In the genomic region with DNA sequence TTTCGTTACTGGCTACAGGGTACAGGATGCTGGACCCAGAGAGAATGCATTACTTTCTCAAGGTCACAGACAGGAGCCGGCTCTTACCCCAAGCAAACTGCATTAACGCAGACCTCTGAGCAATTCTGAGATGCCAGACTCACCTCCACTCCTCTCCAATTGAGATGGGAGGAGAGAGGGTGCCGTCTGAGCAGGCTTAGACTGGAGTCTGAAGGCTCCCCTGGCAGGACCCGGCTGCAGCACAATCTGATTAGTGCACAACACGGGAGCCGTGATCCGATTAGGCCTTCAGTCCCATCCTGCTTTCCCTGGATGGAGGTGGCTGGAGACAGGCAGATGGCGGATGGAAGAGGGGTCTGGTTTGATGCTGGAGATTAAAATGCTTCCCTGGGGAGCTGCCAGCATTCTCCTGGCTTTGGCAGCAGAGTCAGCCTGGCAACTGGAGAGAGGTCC, we compare ENCODE assay signal across 8 mouse cellular contexts. TPM values are rescaled to one million over a fixed set of nuclear protein-coding genes. Genes with fewer than 3 reads are reported as not detected.
A peak's percentile ranks its signal among the peaks of the same experiment; 100 is the strongest.
DNase-seq lines count a peak whose midpoint lies in the region; ATAC-seq and TF ChIP-seq lines count a peak whose summit lies in the region.

No protein-coding gene starts in this region.

- H3K27me3 ChIP-seq in embryonic facial prominence, embryonic 13.5 days: no peaks in the 10 kb centered on the region
- no peaks in the 10 kb centered on the region for H3K27me3 ChIP-seq in midbrain, embryonic 10.5 days (ENCODE audit: low read depth, poor library complexity, severe bottlenecking)
- H3K27me3 ChIP-seq in stomach, embryonic 16.5 days (ENCODE audit: control insufficient read depth, insufficient read depth, low read length): no peaks in the 10 kb centered on the region

- H3K4me3 ChIP-seq in ES-E14 (ENCODE audit: insufficient read depth in 1 of 2, low read depth in 1 of 2, low read length in 2 of 2, poor library complexity in 1 of 2, severe bottlenecking in 1 of 2): peak overlapping the region; percentile 5 to 6; a peak in 1 of 4 replicates
- H3K4me3 ChIP-seq in embryonic facial prominence, embryonic 13.5 days: no peak overlapping the region
- peak overlapping the region; percentile 21; the same call in 1 of the 2 replicates for H3K4me3 ChIP-seq in midbrain, embryonic 10.5 days
- no peak overlapping the region for H3K4me3 ChIP-seq in stomach, embryonic 16.5 days (replicated peaks; ENCODE audit: low read length)

- H3K4me1 ChIP-seq in ES-E14 (ENCODE audit: control insufficient read depth in 2 of 2, insufficient read depth in 2 of 2, low read length in 2 of 2, poor library complexity in 1 of 2): peaks cover 3 to 13% of the 10 kb centered on the region in 2 experiments; a peak in 2 of 4 replicates
- H3K4me1 ChIP-seq in embryonic facial prominence, embryonic 13.5 days: peaks cover 16% of the 10 kb centered on the region
- H3K4me1 ChIP-seq in midbrain, embryonic 10.5 days: peaks cover 37% of the 10 kb centered on the region
- peaks cover 6% of the 10 kb centered on the region; the same call in 1 of the 2 replicates for H3K4me1 ChIP-seq in stomach, embryonic 16.5 days (ENCODE audit: control insufficient read depth, insufficient read depth, low read length)

- H3K9me3 ChIP-seq in ES-E14 (ENCODE audit: control insufficient read depth, insufficient read depth, low read depth, low read length): no peaks in the 10 kb centered on the region
- H3K9me3 ChIP-seq in embryonic facial prominence, embryonic 13.5 days: no peaks in the 10 kb centered on the region
- H3K9me3 ChIP-seq in midbrain, embryonic 10.5 days (replicated peaks): no peaks in the 10 kb centered on the region
- no peaks in the 10 kb centered on the region for H3K9me3 ChIP-seq in stomach, embryonic 16.5 days (replicated peaks; ENCODE audit: control insufficient read depth, low read length)

- no peak for ATAC-seq in embryonic facial prominence, embryonic 13.5 days (ENCODE audit: insufficient number of reproducible peaks, insufficient read depth, low FRiP score, low TSS enrichment, low read depth)
- ATAC-seq in stomach, embryonic 16.5 days (ENCODE audit: insufficient read depth, low FRiP score): peak; percentile 70

- in situ Hi-C loops in ES-E14 (cut with MboI; ENCODE audit: low sequenced_read_pairs in 2 of 2, unreplicated experiment in 2 of 2): no loop called here

- H3K36me3 ChIP-seq in ES-E14 (ENCODE audit: control insufficient read depth, insufficient read depth, low read length, poor library complexity, severe bottlenecking): no peaks in the 10 kb centered on the region
- H3K36me3 ChIP-seq in embryonic facial prominence, embryonic 13.5 days: no peaks in the 10 kb centered on the region
- H3K36me3 ChIP-seq in midbrain, embryonic 10.5 days: no peaks in the 10 kb centered on the region
- no peaks in the 10 kb centered on the region for H3K36me3 ChIP-seq in stomach, embryonic 16.5 days (ENCODE audit: control insufficient read depth, insufficient read depth, low read length)

- H3K4me2 ChIP-seq in embryonic facial prominence, embryonic 13.5 days: no peak overlapping the region
- no peak overlapping the region for H3K4me2 ChIP-seq in stomach, embryonic 16.5 days (ENCODE audit: low read depth, low read length)

- peak; percentile 12 for DNase-seq in ES-E14 (ENCODE audit: low read depth, low spot score)
- DNase-seq in adrenal gland, adult 18-20 months (ENCODE audit: low spot score in 2 of 2): peak; percentile 30 to 45
- DNase-seq in kidney, adult 9 months: peak; percentile 72
- peak; percentile 74 for DNase-seq in midbrain, embryonic 10.5 days (ENCODE audit: low spot score)
- DNase-seq in thymus, adult 18-20 months: no peak
- no peak for DNase-seq in thymus, postnatal 10 days (ENCODE audit: low spot score in 2 of 2)

- WGBS in embryonic facial prominence, embryonic 13.5 days: 18% methylated on average over 9 of the region's 9 CpGs
- 21% methylated on average over 9 of the region's 9 CpGs for WGBS in midbrain, embryonic 10.5 days
- WGBS in stomach, embryonic 16.5 days: 29% methylated on average over 9 of the region's 9 CpGs

- H3K27ac ChIP-seq in ES-E14 (ENCODE audit: insufficient read depth, low read depth, low read length, poor library complexity, severe bottlenecking): no peak overlapping the region
- peak overlapping the region; percentile 48; the same call in 1 of the 2 replicates for H3K27ac ChIP-seq in embryonic facial prominence, embryonic 13.5 days
- peak overlapping the region; percentile 87 for H3K27ac ChIP-seq in midbrain, embryonic 10.5 days (replicated peaks)
- peak overlapping the region; percentile 61 for H3K27ac ChIP-seq in stomach, embryonic 16.5 days (ENCODE audit: low read length)

- peak overlapping the region; percentile 39 for H3K9ac ChIP-seq in ES-E14 (ENCODE audit: insufficient read depth, low read depth, low read length, poor library complexity, severe bottlenecking)
- no peak overlapping the region; the same call in 1 of the 2 replicates for H3K9ac ChIP-seq in embryonic facial prominence, embryonic 13.5 days
- peak overlapping the region; percentile 16; the same call in 1 of the 2 replicates for H3K9ac ChIP-seq in stomach, embryonic 16.5 days (ENCODE audit: low read length)

TF ChIP-seq in ES-E14, 5 proteins besides CTCF, POLR2A, EP300 and RAD21:
- no peak for TF ChIP-seq ZC3H11A (IDR thresholded peaks at IDR 0.05; ENCODE audit: borderline replicate concordance, low read depth, low read length)
- TF ChIP-seq ZNF384 (IDR thresholded peaks at IDR 0.05; ENCODE audit: low read depth, low read length): no peak
- no peak for TF ChIP-seq CHD2 (IDR thresholded peaks at IDR 0.05; ENCODE audit: low read depth, low read length)
- TF ChIP-seq HCFC1 (IDR thresholded peaks at IDR 0.05; ENCODE audit: borderline replicate concordance, insufficient read depth, low read length): no peak
- TF ChIP-seq MAFK (IDR thresholded peaks at IDR 0.05; ENCODE audit: insufficient read depth, low read depth, low read length): no peak

RNA-seq across cellular contexts. Expression of gene Slc19a1, which starts 23.9 kb away (rescaled TPM):
- 32.4 and 47.5 TPM in 2 replicates for total RNA-seq in ES-E14 (2012; rRNA removed)
- 10 to 100 TPM; 17.6 to 26.6 TPM for total RNA-seq in adrenal gland, adult 18-20 months (2021)
- polyA plus RNA-seq in embryonic facial prominence, embryonic 13.5 days (2015; fragmentation: Nextera tagmentation; extraction: Ambion mirVana): 28.6 and 32.6 TPM in 2 replicates
- polyA plus RNA-seq in midbrain, embryonic 10.5 days (2016; fragmentation: Nextera tagmentation; extraction: Ambion mirVana): 37.2 and 37.9 TPM in 2 replicates
- polyA plus RNA-seq in stomach, embryonic 16.5 days (2015; fragmentation: Nextera tagmentation; extraction: Ambion mirVana): 32.3 and 34.6 TPM in 2 replicates

RNA-seq across cellular contexts. Expression of gene Pcbp3, which starts 46.4 kb away (rescaled TPM):
- 7.9 and 8.7 TPM in 2 replicates for total RNA-seq in ES-E14 (2012; rRNA removed)
- total RNA-seq in adrenal gland, adult 18-20 months (2021): 10 to 100 TPM; 26.2 to 38.9 TPM
- polyA plus RNA-seq in embryonic facial prominence, embryonic 13.5 days (2015; fragmentation: Nextera tagmentation; extraction: Ambion mirVana): 26.2 and 28.3 TPM in 2 replicates
- 83.1 and 85.4 TPM in 2 replicates for polyA plus RNA-seq in midbrain, embryonic 10.5 days (2016; fragmentation: Nextera tagmentation; extraction: Ambion mirVana)
- polyA plus RNA-seq in stomach, embryonic 16.5 days (2015; fragmentation: Nextera tagmentation; extraction: Ambion mirVana): 37.3 and 41.8 TPM in 2 replicates

Comparison
In these comparisons a context has a peak if more than half of its experiments do, and no peak if none do; other contexts are left out.
1. DNase-seq: peak in ES-E14 (single experiment), adrenal gland, adult 18-20 months (2 of 2), kidney, adult 9 months (single experiment) and midbrain, embryonic 10.5 days (single experiment); none in thymus, adult 18-20 months (0 of 2) and thymus, postnatal 10 days (0 of 2).
2. H3K4me3 ChIP-seq: peak in ES-E14 (2 of 2) and midbrain, embryonic 10.5 days (single experiment); none in embryonic facial prominence, embryonic 13.5 days (single experiment) and stomach, embryonic 16.5 days (single experiment).